Mouse (Mus musculus) skeletal muscle tissue, adult 2 months (tissue): ENCODE results near the gene Mxd1.
A peak's percentile ranks its signal among the peaks of the same experiment; 100 is the strongest.

ENCODE experiments used
- DNase-seq: peaks from one replicate; pipeline ENCODE4 v3.0.0-alpha.2; 2012; ENCODE audit warnings: low read depth, low spot score

Gene Mxd1

DNA sequence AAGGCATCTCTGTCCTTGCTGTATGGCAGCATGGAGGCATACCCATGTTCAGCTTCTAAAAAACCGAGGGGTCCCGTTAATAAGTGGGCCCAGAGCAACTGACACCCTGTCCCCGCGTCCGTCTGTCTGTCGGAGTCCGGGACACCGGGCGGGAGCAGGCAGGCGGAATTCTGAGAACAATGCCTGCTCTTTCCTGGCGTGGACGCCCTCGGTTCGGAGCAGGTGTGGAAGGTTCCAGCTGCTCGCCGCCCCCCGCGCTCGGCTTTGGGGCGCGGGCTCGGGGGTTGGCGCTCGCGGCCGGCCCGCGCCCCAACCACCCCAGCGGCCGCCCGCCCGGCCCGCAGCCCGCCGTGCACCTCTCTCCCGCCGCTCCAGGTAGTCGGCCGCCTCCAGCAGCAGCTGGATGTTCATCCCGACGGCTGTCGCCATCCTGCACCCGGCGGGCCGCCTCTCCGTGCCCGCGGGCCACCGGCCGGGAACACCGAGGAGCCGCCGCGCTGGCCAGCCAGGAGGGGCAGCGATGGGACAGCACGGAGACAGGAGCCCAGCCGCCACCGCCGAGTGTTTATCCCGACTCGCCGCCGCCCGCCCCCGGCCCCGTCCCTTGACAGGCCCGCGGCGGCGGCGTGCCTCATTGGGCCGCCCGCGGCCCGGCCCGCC, at the start of gene Mxd1:
Gene Mxd1, minus strand, starts transcription at position 582 of the 660 bp plus-strand sequence.
- DNase-seq: no peak

GRCm38 (mm10) chr6:86708072-86708774, 39.3 kb upstream of the Mxd1 start:
- DNase-seq: no peak

DNA sequence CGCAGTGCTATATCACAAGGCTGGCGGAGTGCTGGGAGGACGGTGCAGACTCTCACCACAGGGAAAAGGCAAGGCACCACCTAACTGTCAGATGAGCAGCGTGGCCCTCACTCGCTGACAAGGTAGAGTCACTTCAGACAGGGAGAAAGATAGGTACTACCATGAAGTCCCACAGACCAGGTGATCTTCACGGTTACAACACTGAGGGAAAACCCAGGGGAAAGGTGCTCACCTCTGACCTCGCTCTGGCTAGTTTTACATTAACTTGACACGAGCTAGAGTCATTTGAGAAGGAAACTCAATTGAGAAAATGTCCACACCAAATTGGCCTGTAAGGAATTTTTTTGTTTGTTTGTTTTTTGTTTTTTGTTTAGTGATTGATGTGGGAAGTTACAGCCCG, 33.6 kb upstream of the Mxd1 start:
- DNase-seq: no peak

- no peak for DNase-seq
Observed at GRCm38 (mm10) chr6:86697903-86698302, 28.9 kb upstream of the Mxd1 start.

- no peak for DNase-seq
Observed at GRCm38 (mm10) chr6:86696213-86696612, 27.3 kb upstream of the Mxd1 start.

DNA sequence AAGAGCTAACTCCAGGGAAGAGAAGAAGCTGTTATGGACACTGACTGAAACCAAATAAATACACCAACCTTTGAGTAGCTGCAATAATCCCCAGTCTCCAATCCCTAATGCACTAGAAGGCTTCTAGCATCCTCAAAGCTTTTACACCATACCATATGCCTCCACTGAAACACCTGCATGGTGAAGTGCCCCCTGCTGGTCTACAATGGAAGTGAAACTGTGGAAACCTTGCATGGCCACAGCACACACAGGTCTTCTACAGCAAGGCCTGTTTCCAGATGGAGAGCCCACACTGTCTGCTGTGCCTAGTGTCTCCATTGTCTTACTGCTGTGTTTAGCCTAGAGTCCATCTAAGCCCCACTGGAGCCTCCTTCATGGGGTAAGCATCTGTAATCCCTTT, 25.5 kb upstream of the Mxd1 start:
- peak; percentile 18 for DNase-seq

DNA sequence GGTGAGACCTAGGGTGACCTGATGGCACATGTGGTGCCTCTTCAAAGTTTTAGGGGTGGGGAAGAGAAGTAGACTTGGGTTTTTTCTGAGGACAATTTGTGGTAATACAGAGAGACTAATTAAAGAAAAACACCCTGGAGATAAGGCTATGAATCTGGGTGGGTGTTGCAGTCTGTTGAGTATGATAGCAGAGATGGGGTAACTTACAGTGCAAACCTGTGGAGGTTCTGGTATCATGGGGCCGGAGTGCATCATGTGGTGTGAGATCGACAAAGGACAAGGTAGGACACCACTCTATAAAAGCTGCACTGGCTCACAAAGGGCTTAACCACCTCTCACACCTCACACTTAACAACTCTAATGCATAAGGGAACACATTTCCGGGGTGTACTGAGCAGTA, 20.7 kb upstream of the Mxd1 start:
- DNase-seq: no peak

DNA sequence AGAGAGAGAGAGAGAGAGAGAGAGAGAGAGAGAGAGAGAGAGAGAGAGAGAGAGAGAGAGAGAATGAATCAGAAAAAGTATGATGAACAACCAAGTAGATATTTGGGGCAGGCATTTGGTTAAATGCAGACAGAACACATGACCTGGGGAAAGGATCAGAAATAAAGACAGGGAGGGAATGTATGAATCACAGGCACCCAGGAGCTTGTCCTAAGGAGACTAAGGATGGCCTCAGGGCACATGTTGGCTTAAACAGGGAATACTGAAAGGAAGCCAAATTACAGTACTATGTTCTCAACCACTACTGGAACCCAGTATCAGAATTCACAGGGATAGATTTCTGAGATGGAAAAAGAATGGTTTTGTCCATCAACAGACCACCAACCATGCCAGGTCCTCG, 18.0 kb upstream of the Mxd1 start:
- no peak for DNase-seq

- DNase-seq: no peak
Observed at GRCm38 (mm10) chr6:86684655-86685011, 15.7 kb upstream of the Mxd1 start.

GRCm38 (mm10) chr6:86683872-86684654, 15.1 kb upstream of the Mxd1 start, which contains the start of gene Snrnp27:
Gene Snrnp27, minus strand, starts transcription at chr6:86684522.
- DNase-seq: peak; percentile 87

DNA sequence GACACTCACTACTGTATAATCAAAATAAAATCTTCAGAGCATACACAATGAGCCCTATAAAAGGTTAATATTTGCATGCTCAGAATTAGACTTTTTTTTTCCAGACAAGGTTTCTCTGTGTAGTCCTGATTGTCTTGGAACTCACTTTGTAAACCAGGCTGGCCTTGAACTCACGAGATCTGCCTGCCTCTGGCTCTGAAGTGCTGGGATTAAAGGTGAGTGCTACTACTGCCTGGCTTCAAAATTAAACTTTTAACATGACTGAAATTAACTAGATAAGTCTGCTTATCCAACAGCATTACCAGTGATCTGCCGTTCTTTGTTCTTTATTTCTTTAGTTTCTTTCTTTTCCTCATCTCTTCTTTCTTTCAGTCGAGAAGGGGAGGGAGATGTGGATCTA, 12.3 kb upstream of the Mxd1 start:
- no peak for DNase-seq

GRCm38 (mm10) chr6:86678341-86678740, 9.4 kb upstream of the Mxd1 start:
- DNase-seq: no peak

DNA sequence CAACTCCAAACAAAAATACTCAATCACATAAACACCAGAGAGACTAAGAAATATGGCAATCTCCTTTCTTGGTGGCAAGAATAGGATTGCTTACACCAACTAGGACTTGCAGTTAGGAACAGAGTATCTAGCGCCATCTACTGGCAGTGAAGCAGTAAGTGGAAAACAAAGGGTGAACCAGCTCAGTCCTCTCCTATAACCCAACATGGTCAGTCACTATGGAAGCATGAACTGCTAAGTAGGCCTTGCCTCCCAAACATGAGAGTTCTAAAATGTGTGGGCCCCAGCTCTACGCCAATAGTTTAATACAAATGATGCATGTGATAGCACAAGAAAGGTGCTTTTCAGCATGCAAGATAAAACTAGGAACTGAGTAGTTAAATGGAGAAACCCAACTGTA, 1.9 kb upstream of the Mxd1 start:
- DNase-seq: peak; percentile 86

DNA sequence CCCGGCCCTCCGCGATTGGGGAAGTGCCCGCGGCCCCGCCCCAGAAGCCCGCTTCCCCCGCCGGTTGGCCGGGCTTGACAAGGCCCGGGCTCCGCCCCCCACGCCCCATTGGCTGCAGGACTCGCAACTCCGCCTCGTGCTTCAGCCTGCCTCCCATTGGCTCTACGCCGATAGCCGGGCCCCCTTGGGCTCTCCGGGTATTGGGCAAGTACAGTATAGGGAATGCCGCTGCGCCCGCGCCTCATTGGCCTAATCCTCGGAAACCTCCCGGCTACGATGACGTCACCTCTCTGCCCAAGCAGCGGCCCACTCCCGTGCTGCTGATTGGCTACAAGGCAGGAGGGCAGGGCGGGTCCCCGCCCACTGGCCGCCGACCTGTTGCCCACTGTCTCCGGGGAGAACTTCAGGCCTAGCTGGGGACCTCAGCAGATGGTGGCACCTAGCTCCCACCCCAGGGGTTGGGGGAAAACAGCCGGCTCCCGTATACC, 323 bp upstream of the Mxd1 start:
- DNase-seq: peak; percentile 100

DNA sequence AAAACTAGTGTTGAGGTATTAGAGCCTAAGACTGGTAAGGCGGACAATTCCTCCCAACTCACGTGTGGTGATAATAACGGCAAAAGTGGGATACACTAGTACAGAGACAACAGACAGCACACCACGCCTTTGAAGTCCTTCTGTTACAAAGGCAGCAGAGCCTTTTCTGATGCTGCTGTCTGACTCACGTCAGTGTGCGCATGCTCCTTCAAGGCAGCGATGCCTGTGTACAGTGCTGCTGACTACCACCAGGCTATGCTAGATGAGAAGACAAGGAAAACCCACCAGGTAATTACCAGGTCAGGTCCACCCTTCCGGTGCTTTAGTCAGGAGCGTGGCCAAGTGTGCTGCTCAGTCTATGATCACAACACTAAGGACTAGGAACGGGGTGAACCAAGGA, 1.9 kb downstream of the Mxd1 start:
- DNase-seq: no peak

DNA sequence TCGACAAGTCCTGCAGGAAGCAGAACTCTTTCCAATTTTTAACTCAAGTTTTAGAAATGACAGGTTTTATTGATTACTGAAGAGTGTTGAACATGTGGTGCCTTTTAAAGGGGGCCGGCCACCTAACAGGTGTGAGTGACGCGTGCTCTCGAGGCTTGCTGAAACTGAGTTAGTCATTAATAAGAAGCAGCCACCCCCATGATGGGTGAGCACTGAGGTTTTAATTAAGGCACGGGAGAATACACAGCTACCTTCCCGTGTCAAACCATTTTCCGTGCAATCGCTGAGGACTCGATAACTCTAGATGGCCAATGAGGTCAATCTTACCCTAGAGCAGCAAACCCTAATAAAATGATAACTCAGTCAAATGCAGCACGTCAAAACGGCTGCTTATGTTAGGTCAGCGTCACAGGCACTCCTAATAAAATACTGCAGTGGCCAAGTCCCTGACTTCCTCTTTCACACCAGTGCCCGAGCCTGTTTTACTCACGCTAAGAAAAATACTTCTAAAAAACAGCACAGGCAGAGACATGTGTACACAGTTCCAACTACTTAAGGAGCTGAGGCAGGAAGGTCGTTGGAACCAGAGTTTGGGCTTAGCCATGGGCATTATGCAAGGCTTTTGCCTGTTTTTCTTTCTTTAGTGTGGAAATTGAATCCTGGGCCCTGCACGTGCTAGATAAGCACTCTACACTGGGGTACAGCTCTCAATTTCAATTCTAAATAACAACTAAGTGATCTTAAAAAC, 3.2 kb downstream of the Mxd1 start:
- no peak for DNase-seq

DNA sequence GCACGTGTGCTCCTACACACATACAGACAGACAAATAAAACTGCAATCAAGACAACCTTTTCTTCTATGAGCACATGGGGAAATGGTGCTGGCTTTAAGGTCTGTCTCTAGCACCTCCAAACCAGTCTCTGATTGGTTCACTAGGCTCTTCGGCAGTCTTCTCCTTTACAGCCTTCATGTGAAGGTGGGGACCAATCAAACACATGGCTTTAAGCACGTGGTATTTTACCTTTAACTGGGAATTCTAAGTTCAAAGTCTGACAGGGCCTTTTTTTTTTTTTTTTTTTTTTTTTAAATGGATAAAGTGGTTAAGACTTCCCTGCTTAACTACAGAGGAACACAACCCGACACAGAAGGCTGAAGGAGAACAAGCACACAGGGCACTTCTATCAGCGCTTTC, 3.9 kb downstream of the Mxd1 start:
- DNase-seq: no peak

DNA sequence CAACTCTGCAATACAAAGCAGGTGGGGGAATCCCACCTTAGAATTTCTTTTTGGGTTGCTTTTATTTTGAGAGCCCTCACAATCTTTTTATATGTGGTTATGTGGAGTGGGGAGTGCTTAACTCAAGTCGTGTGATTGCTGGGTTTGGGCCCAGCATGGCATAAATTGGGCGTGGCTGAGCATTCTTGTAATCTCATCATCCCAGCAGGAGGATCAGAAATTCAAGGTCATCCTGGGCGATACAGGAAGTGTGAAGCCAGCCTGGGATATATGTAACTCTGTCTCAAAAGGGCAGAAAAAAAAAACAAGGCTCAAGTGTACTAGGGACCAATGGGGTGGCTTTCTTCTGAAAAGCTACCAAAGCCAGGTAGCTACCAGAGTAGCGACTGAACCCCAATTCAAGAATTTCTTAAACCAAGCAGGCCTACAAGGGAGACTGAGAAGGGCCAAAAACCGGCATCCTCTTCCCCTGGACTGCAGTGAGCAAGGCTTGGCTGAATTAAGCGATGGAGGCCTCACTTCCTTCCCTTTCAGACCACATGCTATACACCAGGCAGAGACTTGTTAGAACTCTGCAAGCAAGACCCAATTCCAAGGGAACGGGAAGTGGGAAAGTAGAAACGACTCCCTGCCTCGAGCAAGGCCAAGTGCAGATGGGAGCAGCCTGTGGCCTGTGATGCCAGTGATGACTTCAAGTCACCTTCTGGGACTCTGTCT, 8.6 kb downstream of the Mxd1 start:
- no peak for DNase-seq

DNA sequence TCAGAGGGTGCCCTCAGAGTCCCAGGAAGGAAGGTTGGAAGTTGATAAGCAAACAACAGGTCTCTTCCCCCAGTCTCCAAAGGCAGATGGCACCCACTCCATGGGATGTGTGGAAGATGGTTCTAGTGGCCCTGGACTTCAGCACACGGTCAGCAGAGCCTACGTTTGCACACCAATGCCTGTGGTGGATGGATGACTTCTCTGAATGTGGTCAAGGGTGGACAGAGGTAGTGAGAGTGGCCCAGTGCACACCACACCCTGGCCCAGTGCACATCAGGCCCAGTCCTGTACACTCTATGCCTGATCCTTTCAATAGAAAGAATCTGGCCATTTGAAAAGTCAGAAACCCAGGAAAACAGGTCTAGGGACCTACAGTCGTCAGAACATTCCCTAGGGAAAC, 10.5 kb downstream of the Mxd1 start:
- DNase-seq: no peak

GRCm38 (mm10) chr6:86654270-86654916, 14.6 kb downstream of the Mxd1 start:
- DNase-seq: no peak

DNA sequence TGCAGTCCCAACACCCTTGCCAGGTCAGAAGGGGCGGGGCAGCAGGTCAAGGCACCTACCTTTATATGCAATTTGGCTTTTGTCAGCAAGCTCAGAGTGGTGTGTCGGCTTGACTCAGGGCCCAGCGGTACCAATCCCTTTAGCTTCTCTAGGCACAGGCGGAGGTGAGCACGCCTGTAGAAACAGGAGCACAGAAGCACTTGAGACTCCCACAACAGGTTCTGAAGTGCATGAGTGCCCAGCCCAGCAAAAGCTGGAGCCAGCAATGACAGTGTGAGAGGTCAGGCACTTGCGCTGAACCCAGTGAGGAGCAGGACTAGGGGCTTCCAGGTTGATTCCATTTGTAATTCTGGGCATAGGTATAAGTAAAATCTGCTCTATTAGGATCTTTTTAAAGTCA, 15.9 kb downstream of the Mxd1 start:
- DNase-seq: no peak
